Mouse (Mus musculus): ENCODE results near the gene Tvp23b.

The Tvp23b gene

DNA sequence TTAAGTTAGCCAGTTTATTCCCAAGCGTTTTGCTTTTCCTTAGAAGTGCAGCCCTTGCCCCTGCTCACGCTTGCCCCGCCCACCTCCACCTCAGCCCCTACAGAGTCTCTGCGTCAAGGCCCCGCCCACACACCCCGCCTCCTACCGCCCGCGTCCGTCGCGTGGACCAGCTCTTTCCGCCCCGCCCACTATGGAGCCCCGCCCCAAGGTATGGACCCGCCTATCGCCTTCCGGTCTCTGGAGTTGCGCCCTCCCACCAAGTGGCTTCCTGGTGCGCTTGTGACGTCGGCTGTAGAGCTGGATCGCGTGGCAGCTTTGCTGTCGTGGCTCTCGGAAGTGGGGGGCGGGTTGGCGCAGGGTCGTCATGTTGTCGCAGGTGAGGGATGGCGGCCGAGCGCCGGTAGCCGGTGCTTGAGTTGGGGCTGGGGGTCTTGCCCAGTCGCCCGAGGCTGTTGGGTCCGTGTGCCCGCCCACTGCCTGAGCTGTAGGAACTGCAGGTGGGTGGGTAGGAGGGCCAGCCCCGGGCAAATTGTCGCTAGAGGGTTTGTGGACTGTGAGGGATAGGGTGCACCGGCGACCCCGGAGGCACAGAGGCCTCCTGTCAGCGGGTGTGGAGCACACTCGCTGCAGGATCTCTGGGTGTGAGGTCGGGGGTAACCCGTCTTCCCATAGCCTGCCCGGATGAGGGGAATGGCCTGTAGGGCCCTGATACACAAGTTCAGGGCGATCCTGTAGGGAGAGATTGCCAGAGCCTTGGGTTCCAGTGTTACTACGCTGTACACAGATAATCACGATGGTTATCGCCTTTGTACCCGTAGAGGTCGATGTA, at the start of gene Tvp23b:
TSS of gene Tvp23b (plus strand) at position 236 of the 829 bp plus-strand sequence.
- DNase-seq = peak; percentile 97 to 98

DNA sequence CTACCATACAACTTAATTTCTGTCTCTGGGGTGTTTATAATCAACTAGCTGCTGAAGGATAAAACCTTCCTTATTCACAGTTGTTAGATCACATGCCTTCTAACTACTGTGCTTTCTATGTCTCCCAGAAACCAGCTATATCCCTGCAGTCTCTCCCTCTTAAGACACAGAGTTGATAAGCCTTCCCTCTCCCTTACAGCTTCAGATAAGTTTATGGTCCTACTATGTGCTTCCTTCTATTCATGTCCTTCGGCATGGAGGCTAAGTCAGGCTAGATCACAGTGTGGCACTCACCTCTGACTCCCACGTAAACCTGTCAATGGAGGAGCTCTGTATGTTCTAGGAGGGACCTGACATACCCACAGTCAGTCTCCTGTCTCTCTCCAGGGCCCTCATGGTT, 48.9 kb upstream of the Tvp23b start:
- no peak for DNase-seq

DNA sequence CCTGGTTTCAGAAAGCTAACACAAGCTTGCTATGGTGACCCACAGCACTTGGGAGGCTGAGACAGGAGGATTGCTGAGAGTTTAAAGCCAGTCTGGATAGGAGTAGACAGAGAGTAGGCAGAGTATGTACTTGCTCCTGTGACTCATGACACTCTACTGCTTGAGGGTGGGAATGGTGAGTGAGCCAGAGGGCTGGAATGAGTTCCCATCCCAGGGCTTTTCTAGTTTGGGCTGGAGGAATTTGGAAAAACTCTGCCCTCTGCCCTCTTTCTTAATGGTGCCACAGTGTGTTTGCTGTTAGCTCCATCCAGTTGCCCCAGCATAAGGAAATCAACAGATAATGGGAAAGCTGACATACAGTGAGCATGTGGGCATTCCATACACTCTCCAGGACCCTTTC, 47.3 kb upstream of the Tvp23b start:
- no peak for DNase-seq

DNA sequence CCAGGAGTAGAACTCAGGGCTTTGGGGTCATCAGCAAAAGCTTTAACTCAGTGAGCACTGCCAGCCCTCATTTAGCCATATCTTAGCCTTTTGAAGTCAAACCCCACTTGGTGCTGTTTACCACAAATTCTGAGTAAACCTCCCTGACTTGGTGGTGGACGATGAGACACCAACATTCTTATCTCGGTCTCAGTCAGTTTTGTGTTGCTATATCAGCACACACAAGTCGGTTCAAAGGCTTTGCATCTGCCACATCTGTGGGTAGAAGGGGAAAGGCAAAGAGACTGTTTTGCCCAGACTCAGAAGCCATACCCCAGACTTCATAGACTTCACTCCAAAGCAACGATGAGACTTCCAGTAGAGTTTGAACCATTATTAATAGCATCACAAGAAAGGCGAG, 34.7 kb upstream of the Tvp23b start:
- no peak for DNase-seq

DNA sequence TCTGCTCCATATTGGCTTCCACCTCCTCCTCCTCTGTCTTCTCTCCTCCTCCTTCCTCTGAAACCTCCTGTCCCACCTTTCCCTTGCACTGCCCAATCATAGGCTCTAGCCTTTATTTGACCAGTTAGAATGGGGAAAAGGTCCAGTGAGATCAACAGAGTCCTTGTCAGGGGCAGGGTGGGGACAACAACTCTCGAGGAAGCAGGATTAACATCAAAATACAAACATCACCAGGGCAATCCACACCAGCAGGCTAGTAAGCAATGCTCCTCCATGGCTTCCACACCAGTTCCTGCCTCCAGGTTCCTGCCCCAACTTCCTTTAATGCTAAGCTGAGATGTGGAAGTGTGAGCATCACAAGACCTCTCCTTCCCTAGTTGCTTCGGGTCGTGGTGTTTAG, 33.5 kb upstream of the Tvp23b start:
- no peak for DNase-seq

DNA sequence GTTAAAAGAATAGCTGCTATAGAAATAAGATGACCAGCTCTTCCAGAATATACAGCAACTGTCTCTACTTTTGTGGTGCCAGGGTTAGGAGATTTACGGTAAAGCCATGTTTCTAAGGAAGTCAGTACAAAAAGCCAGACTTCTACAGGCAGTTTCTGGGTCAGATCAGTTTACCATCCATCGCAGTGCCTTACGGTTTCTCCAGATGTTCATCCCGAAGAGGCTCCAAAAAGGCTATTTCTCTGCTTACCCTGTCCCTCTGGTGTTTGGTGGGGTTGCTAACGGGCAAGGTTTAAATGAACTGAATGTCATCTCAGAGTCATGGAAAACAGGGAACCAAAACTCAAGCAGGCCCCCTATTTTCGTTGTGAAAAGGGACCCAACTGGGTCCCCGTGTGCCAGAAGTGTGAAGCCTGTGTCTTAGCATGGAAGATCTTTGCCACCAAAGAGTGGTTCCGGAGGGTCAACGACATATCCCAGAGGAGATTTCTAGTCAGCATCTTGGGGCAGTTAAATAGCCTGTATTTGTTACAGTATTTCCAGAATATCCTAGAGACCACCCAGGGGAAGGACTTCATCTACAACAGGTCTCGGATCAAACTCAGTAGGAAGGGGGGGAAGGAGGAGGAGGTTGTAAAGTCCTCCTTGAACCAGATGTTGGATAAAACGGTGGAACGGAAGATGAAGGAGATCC, 32.1 kb upstream of the Tvp23b start, which contains the start of gene Fbxw10:
TSS of gene Fbxw10 (plus strand) at position 109 of the 694 bp plus-strand sequence.
- no peak for DNase-seq

DNA sequence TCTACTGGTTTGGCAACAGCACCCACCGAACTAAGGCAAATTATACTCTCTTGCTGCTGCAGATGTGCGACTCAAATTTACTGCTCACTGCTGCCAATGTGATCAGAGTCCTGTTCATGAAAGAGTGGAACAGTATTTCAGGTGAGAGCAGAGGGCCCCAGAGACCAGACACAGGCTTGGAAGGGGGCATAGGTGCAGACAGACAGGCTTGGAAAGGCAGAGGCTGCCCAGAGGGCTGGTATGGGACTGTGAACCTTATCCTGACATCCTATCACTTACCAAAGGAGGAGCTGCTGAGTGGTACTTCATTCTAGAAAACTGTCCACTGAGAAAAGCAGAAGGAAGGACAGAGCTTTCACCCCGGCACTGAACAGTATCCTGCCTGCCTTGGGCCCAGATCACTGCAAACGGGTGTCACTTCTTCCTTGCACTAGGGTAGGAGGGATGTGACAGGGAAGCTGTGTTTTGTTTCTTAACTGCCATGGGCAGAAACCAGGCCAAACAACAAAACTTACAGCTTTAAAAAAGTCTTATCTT, 31.5 kb upstream of the Tvp23b start:
- no peak for DNase-seq

DNA sequence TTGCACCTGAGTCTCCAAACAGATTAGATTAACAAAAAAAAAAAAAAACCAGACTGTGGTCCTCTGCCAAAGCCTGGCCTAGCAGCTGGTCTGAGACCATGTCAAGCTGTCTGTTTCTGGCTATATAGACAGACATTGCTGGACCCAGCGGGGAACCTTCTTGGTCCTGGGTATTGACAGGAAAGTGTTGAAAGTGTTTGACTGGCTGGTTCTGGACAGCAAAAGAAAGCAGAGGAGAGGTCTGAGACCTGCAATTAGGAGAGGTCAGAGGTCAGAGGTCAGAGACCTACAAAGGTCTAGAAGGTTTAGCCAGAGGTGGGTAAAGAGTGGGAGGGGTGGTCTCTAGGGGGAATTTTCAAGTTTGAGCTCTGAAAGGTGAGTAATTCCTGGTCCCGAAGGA, 31.0 kb upstream of the Tvp23b start:
- DNase-seq = no peak

DNA sequence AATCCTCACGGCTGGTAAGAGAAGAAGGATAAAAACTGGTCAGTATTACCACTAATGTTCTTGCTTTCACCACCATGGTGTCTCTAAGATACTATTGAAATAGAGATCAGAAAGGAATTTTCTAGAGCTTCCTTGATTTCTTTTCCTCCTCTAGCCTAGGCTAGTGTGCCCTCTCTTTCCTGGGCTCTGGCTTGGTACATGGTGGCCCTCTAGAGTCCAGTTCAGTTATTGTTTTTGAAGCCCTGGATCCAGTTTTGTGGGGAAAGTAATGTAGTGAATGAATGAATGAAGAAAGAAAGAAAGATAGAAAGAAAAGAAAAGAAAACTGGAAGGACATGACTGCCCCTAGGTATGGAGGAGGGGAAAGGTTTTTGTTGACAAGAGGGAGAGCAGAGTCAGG, 28.1 kb upstream of the Tvp23b start:
- peak in 1 of 2 experiments; percentile 28 for DNase-seq

DNA sequence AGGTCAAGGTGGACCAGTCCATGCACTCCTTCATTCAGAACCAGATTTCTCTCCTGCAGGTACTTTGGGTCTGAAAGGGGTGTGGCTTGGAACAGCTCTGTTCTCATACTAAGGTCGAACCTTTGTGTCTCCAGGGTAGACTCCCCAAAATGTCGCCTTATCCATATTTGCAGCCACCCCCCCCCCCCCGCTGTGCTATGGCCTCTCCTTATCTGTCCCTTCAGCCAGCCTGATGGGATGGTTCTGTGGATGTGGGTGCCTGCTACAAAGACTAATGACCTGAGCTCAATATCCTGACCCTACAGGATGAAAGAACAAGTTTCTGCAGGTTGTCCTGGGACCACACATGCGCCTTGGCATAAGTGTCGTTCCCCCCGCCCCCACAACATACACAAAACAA, 25.9 kb upstream of the Tvp23b start:
- no peak for DNase-seq

DNA sequence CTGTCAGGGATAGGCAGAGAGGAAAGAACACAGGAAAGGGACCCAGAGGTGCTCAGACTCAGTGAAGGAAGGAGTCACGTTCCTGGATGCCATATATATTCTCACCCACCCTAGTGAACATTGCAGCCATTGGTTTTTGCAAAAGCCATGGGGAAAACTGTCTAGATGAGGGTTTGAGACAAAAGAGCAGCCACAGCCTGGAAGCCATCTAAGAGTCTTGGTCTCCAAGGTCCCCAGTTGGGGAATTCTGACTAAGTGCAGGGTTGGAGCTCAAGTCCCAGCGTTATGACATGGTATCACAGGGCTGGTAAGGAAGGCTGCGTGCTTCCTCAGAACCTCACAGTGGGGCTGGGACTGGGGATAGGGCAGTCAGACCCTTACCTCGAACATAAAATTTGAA, 13.7 kb upstream of the Tvp23b start:
- DNase-seq = no peak

DNA sequence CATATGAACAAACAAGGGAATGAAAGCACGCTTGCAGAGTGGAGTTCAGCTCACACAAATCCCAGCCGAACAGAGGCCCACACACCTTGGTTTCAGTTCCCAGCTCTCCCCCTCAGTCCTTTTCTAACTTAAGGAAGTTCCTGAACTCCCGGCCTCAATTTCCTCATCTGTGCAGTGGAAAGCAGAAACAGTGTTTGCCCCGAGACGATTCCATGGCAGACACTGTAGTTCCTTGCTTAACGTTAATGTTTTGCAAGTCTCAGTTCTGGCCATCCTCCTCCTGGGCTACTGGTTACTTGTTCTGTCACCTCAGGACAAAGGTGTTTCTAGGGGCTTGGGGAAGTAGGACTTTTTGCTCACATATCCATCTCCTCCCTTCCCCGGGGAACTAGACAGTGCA, 12.6 kb upstream of the Tvp23b start:
- no peak for DNase-seq

DNA sequence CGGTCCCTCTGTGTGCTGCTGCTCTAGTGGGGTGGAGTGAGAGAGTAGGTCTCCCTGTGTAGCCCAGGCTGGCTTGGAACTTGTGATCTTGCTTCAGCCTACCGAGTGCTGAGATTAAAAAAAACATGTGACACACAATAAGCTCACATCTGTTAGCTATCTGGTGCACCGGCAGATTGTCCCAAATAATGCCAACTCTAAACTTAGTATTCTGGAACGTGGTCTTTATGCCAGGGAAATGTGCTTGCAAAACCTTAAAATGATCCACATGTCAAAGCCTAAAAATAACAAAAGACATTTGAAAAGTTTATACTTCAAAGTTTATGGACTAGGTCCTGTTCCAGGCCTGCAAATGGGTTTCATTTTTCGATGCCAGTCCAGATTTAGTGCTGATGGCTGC, 10.1 kb upstream of the Tvp23b start:
- peak in 1 of 2 experiments; percentile 12 for DNase-seq

DNA sequence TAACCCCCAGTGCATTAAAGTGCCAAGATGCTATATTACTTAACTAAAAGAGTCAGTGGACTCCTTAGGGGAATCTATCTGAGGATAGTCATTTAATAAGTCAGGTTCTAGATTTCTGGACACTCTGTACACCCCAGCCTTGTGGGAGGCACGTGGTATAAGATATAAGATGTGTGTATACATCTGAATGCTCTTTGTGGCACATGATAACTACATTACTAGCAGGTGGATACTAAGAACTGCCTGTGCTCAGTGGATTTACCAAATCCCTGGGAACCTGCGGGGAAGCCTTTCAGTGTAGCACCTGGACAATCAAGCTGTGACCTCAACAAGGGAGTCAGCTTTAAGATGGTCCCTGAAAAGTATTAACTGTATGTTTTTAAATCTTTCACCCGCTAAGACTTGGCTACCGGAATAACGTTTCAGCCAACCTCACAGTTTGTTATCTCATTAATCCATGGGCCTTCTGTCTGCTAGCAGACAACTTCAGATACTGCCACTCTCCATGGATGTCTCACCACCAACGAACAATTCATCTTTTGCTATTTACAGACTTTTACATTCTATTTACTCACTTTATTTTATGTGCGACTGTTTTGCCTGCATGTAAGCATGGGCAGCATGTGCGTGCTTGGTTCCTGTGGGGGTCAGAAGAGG, 9.4 kb upstream of the Tvp23b start:
- no peak for DNase-seq

DNA sequence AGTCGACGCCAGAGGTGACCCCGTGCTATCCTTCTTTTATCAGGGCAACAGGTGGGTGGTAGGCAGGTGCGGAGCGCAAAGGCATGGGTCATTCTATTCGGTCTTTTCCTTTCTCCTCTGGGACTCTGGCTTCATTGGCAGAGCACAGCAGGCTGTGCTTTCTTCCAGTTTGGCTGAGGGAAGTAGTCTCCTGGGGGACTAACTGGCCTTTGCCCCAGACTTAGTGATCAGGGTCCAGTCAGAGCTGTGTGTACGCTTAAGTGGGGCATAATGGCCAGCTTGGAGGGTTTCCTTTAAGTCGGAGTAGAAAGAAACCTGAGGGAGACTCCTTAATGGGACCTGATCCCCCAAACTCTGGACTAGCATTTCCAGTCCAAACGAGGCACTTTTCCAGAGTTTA, 5.8 kb upstream of the Tvp23b start:
- DNase-seq = no peak

DNA sequence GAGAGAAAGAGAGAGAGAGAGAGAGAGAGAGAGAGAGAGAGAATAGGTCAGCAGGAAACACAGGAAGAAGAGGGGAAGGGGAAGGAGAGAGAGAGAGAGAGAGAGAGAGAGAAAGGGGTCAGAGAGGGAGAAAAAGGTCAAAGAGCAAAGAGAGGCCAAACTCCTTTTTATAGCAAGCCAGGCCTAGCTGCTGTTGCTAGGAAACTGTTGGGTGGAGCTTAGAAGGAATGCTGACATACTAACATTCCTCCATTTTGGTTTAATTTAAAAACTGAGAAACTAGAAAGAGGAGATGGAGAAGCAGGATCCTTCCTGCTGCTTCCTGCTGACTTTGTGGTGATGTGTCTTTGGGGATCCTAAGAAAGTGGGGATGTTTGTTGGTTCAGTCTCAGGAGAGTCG, 3.6 kb upstream of the Tvp23b start:
- DNase-seq = no peak

DNA sequence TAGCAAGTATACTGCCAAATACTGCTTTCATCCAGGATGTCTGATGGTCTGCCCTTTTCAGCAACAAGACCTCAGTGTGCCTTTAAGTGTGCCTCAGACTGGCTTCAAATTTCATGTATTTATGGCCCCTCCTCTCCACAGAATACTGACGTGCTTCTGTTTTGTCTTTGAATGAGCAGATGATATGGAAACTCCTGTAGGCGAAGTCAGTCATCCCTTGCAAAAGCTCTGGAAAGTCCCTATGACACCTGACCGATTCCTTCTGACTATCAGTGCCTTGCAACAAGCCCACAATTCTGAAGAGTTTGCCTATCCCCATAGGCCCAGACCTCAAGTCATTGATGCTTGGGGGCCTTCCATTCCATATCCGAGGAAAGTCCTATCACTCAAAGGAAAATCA, 2.8 kb upstream of the Tvp23b start:
- DNase-seq = no peak

DNA sequence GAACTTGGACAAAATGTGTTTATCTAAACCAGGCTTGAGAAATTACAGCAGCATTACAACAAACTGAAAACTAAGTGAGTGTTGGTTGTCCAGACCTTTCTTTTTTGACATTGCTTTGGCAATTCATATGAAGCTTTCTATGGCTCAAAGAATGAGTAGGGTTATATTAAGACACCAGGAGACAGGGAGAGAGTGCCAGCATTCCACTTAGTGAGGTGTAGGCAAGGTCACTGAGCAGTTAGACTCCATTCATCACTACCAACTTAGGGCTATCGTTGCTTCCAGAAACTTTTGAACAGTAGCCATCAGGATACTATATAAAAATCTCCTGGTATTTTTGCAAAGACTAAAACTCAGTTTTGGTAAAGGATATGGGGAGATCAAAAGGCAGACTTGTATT, 1.9 kb upstream of the Tvp23b start:
- no peak for DNase-seq

DNA sequence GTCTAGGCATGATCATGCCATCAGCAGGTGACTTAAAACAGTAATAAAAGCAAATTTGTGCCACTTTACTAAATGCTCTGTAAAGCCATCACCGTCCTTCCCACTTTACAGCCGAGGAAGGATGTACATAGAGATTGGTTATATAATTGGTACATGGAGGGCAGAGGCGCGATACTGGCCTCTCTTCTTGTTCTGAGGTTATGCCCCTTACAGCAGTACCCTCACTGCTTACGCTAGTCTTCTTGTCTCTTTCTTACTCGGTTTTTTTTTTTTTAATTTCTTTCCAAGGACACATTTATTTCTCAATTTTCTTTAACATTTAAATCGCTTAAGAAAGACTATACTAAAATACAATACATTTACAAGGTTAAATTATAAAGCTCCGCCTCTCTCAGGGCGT, 527 bp upstream of the Tvp23b start:
- no peak for DNase-seq

DNA sequence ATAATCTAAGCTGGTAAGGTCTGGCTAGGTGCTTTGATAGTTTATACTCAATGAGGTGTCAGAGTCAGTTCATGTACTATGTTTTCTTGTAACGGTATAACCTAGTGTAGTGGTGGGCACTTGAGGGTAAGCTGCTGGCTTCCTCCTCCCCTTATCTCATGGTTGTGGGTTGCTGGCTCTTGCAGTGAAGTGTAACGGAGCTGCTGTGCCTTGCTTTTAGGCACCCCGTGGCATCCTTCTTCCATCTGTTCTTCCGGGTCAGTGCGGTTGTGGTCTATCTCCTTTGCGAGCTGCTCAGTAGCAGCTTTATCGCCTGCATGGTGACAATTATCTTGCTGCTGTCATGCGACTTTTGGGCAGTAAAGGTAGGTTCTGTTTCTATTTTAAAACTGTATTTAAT, 4.2 kb downstream of the Tvp23b start:
- no peak for DNase-seq

DNA sequence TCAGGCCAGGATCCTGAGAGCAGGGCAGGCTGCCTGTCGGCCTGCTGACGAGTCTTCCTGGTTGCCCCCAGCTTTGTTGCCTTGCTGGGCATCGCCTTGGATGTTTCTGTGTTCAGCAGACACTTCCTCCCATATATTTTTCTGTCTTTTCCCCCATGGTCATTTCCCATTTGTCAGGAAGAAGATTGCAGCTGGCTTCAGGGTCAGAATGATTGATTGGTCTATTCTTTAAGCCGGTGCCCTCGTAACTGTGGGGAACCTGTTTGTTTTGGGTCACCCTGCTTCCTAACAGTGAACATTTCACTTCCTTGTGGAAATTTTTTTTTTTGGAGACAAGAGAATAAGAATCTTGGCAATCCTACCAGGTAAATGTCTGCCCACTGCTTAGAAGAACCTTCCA, 6.1 kb downstream of the Tvp23b start:
- DNase-seq = no peak

DNA sequence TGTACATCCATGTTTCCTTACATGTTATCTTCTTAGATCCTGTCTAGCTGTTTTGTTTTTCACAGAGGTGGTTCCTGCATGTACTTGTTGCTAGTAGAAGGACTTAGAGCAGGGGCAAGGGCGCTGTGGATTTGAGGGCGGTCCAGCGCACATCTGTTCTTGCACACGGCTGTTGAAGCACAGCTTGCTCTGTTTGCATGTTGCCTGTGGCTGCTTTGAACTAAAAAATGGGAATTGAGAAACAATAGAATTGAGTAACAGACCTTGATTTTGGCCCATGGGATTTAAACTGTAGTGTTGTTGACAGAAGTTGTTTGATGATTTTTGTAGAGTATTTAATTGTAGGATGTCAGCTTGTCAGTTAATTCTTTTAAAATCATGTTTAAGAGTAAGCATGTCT, 11.5 kb downstream of the Tvp23b start:
- DNase-seq = peak in 1 of 2 experiments; percentile 18

DNA sequence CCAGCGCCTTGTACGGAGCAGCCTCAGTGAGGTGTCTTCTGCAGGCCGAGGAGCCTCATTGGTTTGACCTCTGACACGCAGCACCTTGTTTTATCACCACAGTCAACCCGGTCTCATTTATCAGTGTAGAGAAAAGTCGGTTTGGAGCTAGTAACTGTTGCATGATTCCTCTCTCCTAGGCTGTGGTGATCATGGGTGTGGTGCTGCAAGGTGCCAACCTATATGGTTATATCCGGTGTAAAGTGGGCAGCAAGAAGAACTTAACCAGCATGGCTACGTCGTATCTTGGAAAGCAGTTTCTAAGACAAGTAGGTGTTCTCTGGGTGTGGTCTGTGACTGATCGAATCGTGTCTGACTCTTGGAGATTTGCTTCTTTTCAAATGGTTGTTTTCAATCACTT, 12.5 kb downstream of the Tvp23b start:
- no peak for DNase-seq

Measured in lung, adult 18-20 months (tissue).